Mouse (Mus musculus) liver, adult 2 months (tissue): Measurements from ENCODE around the gene Tmem119. TPM values are rescaled to one million over a fixed set of nuclear protein-coding genes. Genes with fewer than 3 reads are reported as not detected.

Source experiments
- DNase-seq: peaks from one replicate; pipeline ENCODE4 v3.0.0-alpha.2; 2011; ENCODE audit warnings: low read depth, low spot score; ENCODE audit errors: extremely low read depth
- H3K27ac ChIP-seq: fragments of 200-500 bp; replicated peaks from 2 replicates; pipeline ENCODE4 v1.5.1; 2012; ENCODE audit warnings: low read depth, mild to moderate bottlenecking, control low read depth, inconsistent platforms, low read length; ENCODE audit not compliant: insufficient read depth
- H3K27me3 ChIP-seq: fragments of 200-500 bp; 2 replicates; pipeline ENCODE4 v1.6.1; 2012; ENCODE audit warnings: mild to moderate bottlenecking, moderate library complexity, low read length, inconsistent platforms; ENCODE audit not compliant: control insufficient read depth, insufficient read depth
- H3K36me3 ChIP-seq: fragments of 200-500 bp; 2 replicates; pipeline ENCODE4 v1.6.1; 2012; ENCODE audit warnings: low read length, inconsistent platforms; ENCODE audit not compliant: control insufficient read depth, insufficient read depth
- H3K4me1 ChIP-seq: fragments of 200-500 bp; 2 replicates; pipeline ENCODE4 v1.6.1; 2011; ENCODE audit warnings: low read length; ENCODE audit not compliant: control insufficient read depth, insufficient read depth
- H3K4me3 ChIP-seq: fragments of 200-500 bp; 2 replicates; pipeline ENCODE4 v1.5.1; 2011; ENCODE audit warnings: low read depth, mild to moderate bottlenecking, control low read depth, low read length, moderate library complexity; ENCODE audit not compliant: insufficient read depth
- H3K79me2 ChIP-seq: fragments of 200-500 bp; 2 replicates; pipeline ENCODE4 v1.6.1; 2012; ENCODE audit warnings: inconsistent platforms, mild to moderate bottlenecking, low read length, moderate library complexity; ENCODE audit not compliant: control insufficient read depth, insufficient read depth
- H3K9ac ChIP-seq: fragments of 200-500 bp; 2 replicates; pipeline ENCODE4 v1.6.1; 2012; ENCODE audit warnings: low read depth, mild to moderate bottlenecking, control low read depth, inconsistent platforms, low read length
- CTCF ChIP-seq: fragments of 200-500 bp; IDR thresholded peaks from 2 replicates; pipeline ENCODE4 v1.5.1; 2011; ENCODE audit warnings: low read depth, low read length, control low read depth
- POLR2A ChIP-seq: fragments of 200-500 bp; IDR thresholded peaks from 2 replicates; pipeline ENCODE4 v1.6.1; 2011; ENCODE audit warnings: low read length, control low read depth; ENCODE audit not compliant: insufficient read depth; ENCODE audit errors: extremely low read depth
- WGBS: fragments of 180-500 bp; shearing (Covaris S2); methylation state at CpG from one replicate; pipeline ENCODE4 v1.1.7; 2018; 5-methylcytosine and 5-hydroxymethylcytosine counted together
- polyA plus RNA-seq: library from polyadenylated mRNA; depleted of rRNA; stranded (reverse); fragments of >200 nt; gene quantifications from 2 replicates; pipeline ENCODE4 v1.2.3, GENCODE M21; 2012
- total RNA-seq: library from RNA; depleted of rRNA; stranded (reverse); fragments of >200 nt; gene quantifications from 2 replicates; pipeline ENCODE4 v1.2.3, GENCODE M21; 2014

Gene Tmem119
- total and polyA plus RNA-seq, 2 experiments = 0.46 to 0.83 TPM

GRCm38 (mm10) chr5:113810111-113810510 lies 9.8 kb upstream of the Tmem119 start:
- 88% methylated on average over 4 of the region's 4 CpGs for WGBS
- no peaks in the 10 kb centered on the region for H3K79me2 ChIP-seq
- TF ChIP-seq POLR2A (no peak), CTCF (no peak)

GRCm38 (mm10) chr5:113808177-113808576 lies 7.9 kb upstream of the Tmem119 start:
- no peak overlapping the region for H3K9ac ChIP-seq
- no peaks in the 10 kb centered on the region for H3K36me3 ChIP-seq
- TF ChIP-seq CTCF (no peak), POLR2A (no peak)
- no peak for DNase-seq
- no peak overlapping the region for H3K4me3 ChIP-seq
- WGBS = 89% methylated on average over 2 of the region's 2 CpGs
- no peaks in the 10 kb centered on the region for H3K79me2 ChIP-seq
- H3K27ac ChIP-seq = no peak overlapping the region
- H3K27me3 ChIP-seq = no peaks in the 10 kb centered on the region
- H3K4me1 ChIP-seq = no peaks in the 10 kb centered on the region

More at GRCm38 (mm10) chr5:113810111-113810510, 9.8 kb upstream of the Tmem119 start:
- Histone ChIP-seq H3K9ac (no peak overlapping the region), H3K36me3 (no peaks in the 10 kb centered on the region), H3K27me3 (no peaks in the 10 kb centered on the region), H3K4me1 (no peaks in the 10 kb centered on the region), H3K4me3 (no peak overlapping the region), H3K27ac (no peak overlapping the region)
- DNase-seq = no peak

- WGBS = 76% methylated on average over 9 of the region's 9 CpGs
Measured at GRCm38 (mm10) chr5:113807712-113808111, 7.4 kb upstream of the Tmem119 start.

GRCm38 (mm10) chr5:113806414-113806813 lies 6.1 kb upstream of the Tmem119 start:
- DNase-seq = no peak
- Histone ChIP-seq H3K36me3 (no peaks in the 10 kb centered on the region), H3K9ac (no peak overlapping the region), H3K79me2 (no peaks in the 10 kb centered on the region), H3K4me1 (no peaks in the 10 kb centered on the region), H3K27me3 (no peaks in the 10 kb centered on the region), H3K27ac (no peak overlapping the region), H3K4me3 (no peak overlapping the region)
- no peak for TF ChIP-seq CTCF
- TF ChIP-seq POLR2A = no peak
- WGBS = 19% methylated on average over 10 of the region's 10 CpGs

More at GRCm38 (mm10) chr5:113807712-113808111, 7.4 kb upstream of the Tmem119 start:
- no peak overlapping the region for H3K27ac ChIP-seq
- no peak overlapping the region for H3K4me3 ChIP-seq
- TF ChIP-seq CTCF (no peak), POLR2A (no peak)
- H3K4me1 ChIP-seq = no peaks in the 10 kb centered on the region
- DNase-seq = no peak
- no peak overlapping the region for H3K9ac ChIP-seq
- no peaks in the 10 kb centered on the region for H3K27me3 ChIP-seq
- no peaks in the 10 kb centered on the region for H3K36me3 ChIP-seq
- no peaks in the 10 kb centered on the region for H3K79me2 ChIP-seq

GRCm38 (mm10) chr5:113805301-113805700 lies 5.0 kb upstream of the Tmem119 start:
- no peak overlapping the region for H3K4me3 ChIP-seq
- TF ChIP-seq CTCF = no peak
- TF ChIP-seq POLR2A = no peak
- WGBS = 88% methylated on average over 9 of the region's 9 CpGs
- no peaks in the 10 kb centered on the region for H3K4me1 ChIP-seq
- no peak overlapping the region for H3K27ac ChIP-seq
- no peak for DNase-seq
- no peaks in the 10 kb centered on the region for H3K27me3 ChIP-seq
- H3K36me3 ChIP-seq = no peaks in the 10 kb centered on the region
- H3K79me2 ChIP-seq = no peaks in the 10 kb centered on the region
- no peak overlapping the region for H3K9ac ChIP-seq

GRCm38 (mm10) chr5:113804395-113804966 lies 4.2 kb upstream of the Tmem119 start:
- H3K27ac ChIP-seq = no peak overlapping the region
- no peak for TF ChIP-seq POLR2A
- TF ChIP-seq CTCF = no peak
- H3K9ac ChIP-seq = no peak overlapping the region
- no peak overlapping the region for H3K4me3 ChIP-seq
- no peaks in the 10 kb centered on the region for H3K4me1 ChIP-seq
- no peak for DNase-seq
- H3K36me3 ChIP-seq = no peaks in the 10 kb centered on the region
- 62% methylated on average over 7 of the region's 7 CpGs for WGBS
- no peaks in the 10 kb centered on the region for H3K79me2 ChIP-seq
- H3K27me3 ChIP-seq = no peaks in the 10 kb centered on the region
